Mouse (Mus musculus): ENCODE results near the gene Shoc2. TPM values are rescaled to one million over a fixed set of nuclear protein-coding genes. Genes with fewer than 3 reads are reported as not detected.

Shoc2 gene
- polyA plus RNA-seq, 1 experiment: 19.1 TPM

DNA sequence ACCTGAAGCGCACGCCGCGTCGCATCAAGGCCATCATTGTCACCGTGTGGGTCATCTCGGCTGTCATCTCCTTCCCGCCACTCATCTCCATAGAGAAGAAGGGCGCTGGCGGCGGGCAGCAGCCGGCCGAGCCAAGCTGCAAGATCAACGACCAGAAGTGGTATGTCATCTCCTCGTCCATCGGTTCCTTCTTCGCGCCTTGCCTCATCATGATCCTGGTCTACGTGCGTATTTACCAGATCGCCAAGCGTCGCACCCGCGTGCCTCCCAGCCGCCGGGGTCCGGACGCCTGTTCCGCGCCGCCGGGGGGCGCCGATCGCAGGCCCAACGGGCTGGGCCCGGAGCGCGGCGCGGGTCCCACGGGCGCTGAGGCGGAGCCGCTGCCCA lies 102.6 kb downstream of the Shoc2 start:
- H3K4me3 ChIP-seq (ENCODE audit: insufficient read depth, low read depth, low read length): peak overlapping the region; percentile 57
- peaks cover 2% of the 10 kb centered on the region for H3K27me3 ChIP-seq (replicated peaks; ENCODE audit: control insufficient read depth, insufficient read depth, low read length)
- 2% methylated on average over 46 of the region's 46 CpGs for WGBS
- H3K4me1 ChIP-seq (ENCODE audit: control insufficient read depth, insufficient read depth, low read length): 0 out of 2 replicates have a peak, but pooled peaks cover 6% of the 10 kb centered on the region
- H3K36me3 ChIP-seq (ENCODE audit: control insufficient read depth, insufficient read depth, low read length): no peaks in the 10 kb centered on the region
- H3K27ac ChIP-seq (ENCODE audit: insufficient read depth, low read depth, low read length): no peak overlapping the region
- no peak for TF ChIP-seq CTCF (conservative IDR thresholded peaks at IDR 0.05; ENCODE audit: insufficient read depth, insufficient read length, low read depth, low read length)
- TF ChIP-seq POLR2A (IDR thresholded peaks at IDR 0.05; ENCODE audit: low read depth, low read length): no peak
- peak; percentile 3 for DNase-seq

- no peaks in the 10 kb centered on the region for H3K36me3 ChIP-seq (ENCODE audit: control insufficient read depth, insufficient read depth, low read length)
- H3K27me3 ChIP-seq (replicated peaks; ENCODE audit: control insufficient read depth, insufficient read depth, low read length): peaks cover 2% of the 10 kb centered on the region
- H3K4me1 ChIP-seq (ENCODE audit: control insufficient read depth, insufficient read depth, low read length): 0 out of 2 replicates have a peak, but pooled peaks cover 6% of the 10 kb centered on the region
- H3K27ac ChIP-seq (ENCODE audit: insufficient read depth, low read depth, low read length): no peak overlapping the region
- no peak for DNase-seq
- H3K4me3 ChIP-seq (ENCODE audit: insufficient read depth, low read depth, low read length): peak overlapping the region; percentile 33; the same call in 1 of the 2 replicates
- TF ChIP-seq POLR2A (IDR thresholded peaks at IDR 0.05; ENCODE audit: low read depth, low read length) (no peak), CTCF (conservative IDR thresholded peaks at IDR 0.05; ENCODE audit: insufficient read depth, insufficient read length, low read depth, low read length) (no peak)
- 7% methylated on average over 27 of the region's 27 CpGs for WGBS
Observed at GRCm38 (mm10) chr19:54047386-54048050, 103.4 kb downstream of the Shoc2 start.

DNA sequence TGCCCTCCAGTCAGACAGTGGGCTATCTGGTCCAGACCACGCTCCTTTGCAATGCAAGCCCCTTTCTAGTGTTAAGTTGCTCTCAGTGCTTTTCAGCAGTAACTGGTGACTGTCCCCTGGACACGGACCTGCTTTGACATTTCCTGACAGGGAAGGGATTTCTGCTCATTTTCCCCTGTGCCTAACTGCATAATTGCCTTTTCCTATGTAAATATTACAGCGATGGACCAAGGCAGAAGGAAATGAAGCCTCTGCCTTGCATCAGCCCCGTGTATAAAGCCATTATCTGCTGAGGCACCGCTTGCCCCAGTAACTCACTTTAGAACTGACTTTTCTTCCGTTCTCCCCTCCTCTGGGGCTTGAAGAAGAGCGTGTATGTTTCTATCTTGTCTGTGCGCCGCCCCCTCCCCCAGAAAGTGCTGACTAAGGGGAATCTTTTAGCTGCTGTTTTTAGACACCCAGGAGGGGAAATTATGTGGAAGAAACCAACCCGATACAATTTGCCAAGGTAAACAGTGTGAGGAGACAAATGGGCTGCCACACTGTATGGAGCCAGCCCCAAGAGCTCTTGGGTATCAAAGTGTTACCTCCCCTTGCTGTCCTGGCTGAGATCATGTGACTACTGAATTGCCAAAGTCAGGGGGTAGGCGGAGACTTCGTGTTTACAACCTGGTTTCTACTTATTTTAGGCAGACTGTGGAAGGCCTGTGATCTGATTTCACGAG lies 104.2 kb downstream of the Shoc2 start:
- Histone ChIP-seq H3K27me3 (replicated peaks; ENCODE audit: control insufficient read depth, insufficient read depth, low read length) (peaks cover 2% of the 10 kb centered on the region), H3K27ac (ENCODE audit: insufficient read depth, low read depth, low read length) (no peak overlapping the region), H3K4me1 (ENCODE audit: control insufficient read depth, insufficient read depth, low read length) (0 out of 2 replicates have a peak, but pooled peaks cover 6% of the 10 kb centered on the region), H3K36me3 (ENCODE audit: control insufficient read depth, insufficient read depth, low read length) (no peaks in the 10 kb centered on the region), H3K4me3 (ENCODE audit: insufficient read depth, low read depth, low read length) (no peak overlapping the region)
- TF ChIP-seq CTCF (conservative IDR thresholded peaks at IDR 0.05; ENCODE audit: insufficient read depth, insufficient read length, low read depth, low read length) (no peak), POLR2A (IDR thresholded peaks at IDR 0.05; ENCODE audit: low read depth, low read length) (no peak)
- WGBS: 26% methylated on average over 13 of the region's 13 CpGs
- DNase-seq: no peak

DNA sequence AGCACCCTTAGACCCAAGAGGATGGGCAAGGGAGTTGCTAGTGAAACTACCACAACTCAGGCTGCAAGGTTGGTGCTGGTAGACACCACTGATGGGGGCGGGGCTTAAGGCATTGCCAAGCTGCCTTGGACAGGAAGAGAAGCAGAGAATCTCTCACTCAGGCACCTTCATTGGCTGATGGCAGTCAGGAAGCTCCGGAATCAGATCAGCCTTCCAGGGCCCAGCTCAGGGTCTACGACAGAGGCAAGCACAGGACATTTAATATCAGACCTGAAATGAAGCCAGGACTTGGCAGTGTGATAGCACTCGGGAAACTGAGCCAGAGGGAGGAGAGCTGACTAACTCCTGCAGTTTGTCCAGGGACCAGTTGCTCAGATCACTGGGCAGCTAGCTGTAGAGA lies 107.5 kb downstream of the Shoc2 start:
- H3K27ac ChIP-seq (ENCODE audit: insufficient read depth, low read depth, low read length): no peak overlapping the region
- TF ChIP-seq CTCF (conservative IDR thresholded peaks at IDR 0.05; ENCODE audit: insufficient read depth, insufficient read length, low read depth, low read length) (no peak), POLR2A (IDR thresholded peaks at IDR 0.05; ENCODE audit: low read depth, low read length) (no peak)
- H3K4me3 ChIP-seq (ENCODE audit: insufficient read depth, low read depth, low read length): no peak overlapping the region
- DNase-seq: no peak
- peaks cover 2% of the 10 kb centered on the region; the same call in 1 of the 2 replicates for H3K27me3 ChIP-seq (replicated peaks; ENCODE audit: control insufficient read depth, insufficient read depth, low read length)
- 64% methylated on average over 4 of the region's 4 CpGs for WGBS
- H3K36me3 ChIP-seq (ENCODE audit: control insufficient read depth, insufficient read depth, low read length): no peaks in the 10 kb centered on the region
- H3K4me1 ChIP-seq (ENCODE audit: control insufficient read depth, insufficient read depth, low read length): 0 out of 2 replicates have a peak, but pooled peaks cover 3% of the 10 kb centered on the region

GRCm38 (mm10) chr19:54055845-54056244 lies 111.7 kb downstream of the Shoc2 start:
- TF ChIP-seq CTCF (conservative IDR thresholded peaks at IDR 0.05; ENCODE audit: insufficient read depth, insufficient read length, low read depth, low read length) (no peak), POLR2A (IDR thresholded peaks at IDR 0.05; ENCODE audit: low read depth, low read length) (no peak)
- WGBS: 75% methylated on average over 5 of the region's 5 CpGs
- no peaks in the 10 kb centered on the region for H3K36me3 ChIP-seq (ENCODE audit: control insufficient read depth, insufficient read depth, low read length)
- H3K27ac ChIP-seq (ENCODE audit: insufficient read depth, low read depth, low read length): no peak overlapping the region
- no peaks in the 10 kb centered on the region for H3K27me3 ChIP-seq (replicated peaks; ENCODE audit: control insufficient read depth, insufficient read depth, low read length)
- DNase-seq: no peak
- no peaks in the 10 kb centered on the region for H3K4me1 ChIP-seq (ENCODE audit: control insufficient read depth, insufficient read depth, low read length)
- H3K4me3 ChIP-seq (ENCODE audit: insufficient read depth, low read depth, low read length): no peak overlapping the region

DNA sequence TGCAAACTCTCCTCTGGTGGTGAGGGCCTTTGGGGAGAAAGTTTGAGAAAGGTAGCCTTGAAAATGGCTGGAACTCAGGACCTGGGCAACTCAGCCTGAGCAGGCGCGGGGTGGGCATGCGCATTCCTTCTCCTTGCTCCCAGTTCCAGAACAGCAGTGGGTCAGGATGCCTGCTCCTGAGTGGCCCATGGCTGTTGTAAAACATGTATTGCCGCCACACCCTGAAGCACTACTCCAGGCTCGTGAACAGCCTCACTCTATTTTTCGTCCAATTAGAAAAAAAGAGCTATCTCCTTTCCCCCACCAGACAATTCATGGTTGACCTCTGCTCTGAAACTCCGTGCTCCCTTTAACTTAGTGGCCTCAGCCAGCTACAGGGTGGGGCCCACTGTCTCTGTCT lies 124.3 kb downstream of the Shoc2 start:
- Histone ChIP-seq H3K36me3 (ENCODE audit: control insufficient read depth, insufficient read depth, low read length) (no peaks in the 10 kb centered on the region), H3K27ac (ENCODE audit: insufficient read depth, low read depth, low read length) (no peak overlapping the region), H3K4me1 (ENCODE audit: control insufficient read depth, insufficient read depth, low read length) (no peaks in the 10 kb centered on the region), H3K27me3 (replicated peaks; ENCODE audit: control insufficient read depth, insufficient read depth, low read length) (no peaks in the 10 kb centered on the region), H3K4me3 (ENCODE audit: insufficient read depth, low read depth, low read length) (no peak overlapping the region)
- 90% methylated on average over 7 of the region's 7 CpGs for WGBS
- no peak for DNase-seq
- TF ChIP-seq CTCF (conservative IDR thresholded peaks at IDR 0.05; ENCODE audit: insufficient read depth, insufficient read length, low read depth, low read length) (no peak), POLR2A (IDR thresholded peaks at IDR 0.05; ENCODE audit: low read depth, low read length) (no peak)

- no peak for TF ChIP-seq CTCF (conservative IDR thresholded peaks at IDR 0.05; ENCODE audit: insufficient read depth, insufficient read length, low read depth, low read length)
- TF ChIP-seq POLR2A (IDR thresholded peaks at IDR 0.05; ENCODE audit: low read depth, low read length): no peak
- H3K36me3 ChIP-seq (ENCODE audit: control insufficient read depth, insufficient read depth, low read length): no peaks in the 10 kb centered on the region
- DNase-seq: peak; percentile 12
- no peak overlapping the region for H3K4me3 ChIP-seq (ENCODE audit: insufficient read depth, low read depth, low read length)
- WGBS: 52% methylated on average over 5 of the region's 5 CpGs
- H3K27ac ChIP-seq (ENCODE audit: insufficient read depth, low read depth, low read length): no peak overlapping the region
- no peaks in the 10 kb centered on the region for H3K27me3 ChIP-seq (replicated peaks; ENCODE audit: control insufficient read depth, insufficient read depth, low read length)
- H3K4me1 ChIP-seq (ENCODE audit: control insufficient read depth, insufficient read depth, low read length): no peaks in the 10 kb centered on the region
Observed at GRCm38 (mm10) chr19:54070521-54070920, 126.4 kb downstream of the Shoc2 start.

All from kidney, adult 2 months (tissue).